Mouse (Mus musculus) embryonic fibroblast, embryonic 13.5 days (primary cell): ENCODE results near the gene March6.

Experiments
- CTCF ChIP-seq: IDR thresholded peaks from 2 replicates; pipeline ENCODE4 v1.5.1; 2011; ENCODE audit warnings: mild to moderate bottlenecking, control low read depth, low read length, moderate library complexity, borderline replicate concordance; ENCODE audit not compliant: insufficient read depth
- POLR2A ChIP-seq: IDR thresholded peaks from 2 replicates; pipeline ENCODE4 v1.6.1; 2011; ENCODE audit warnings: low read depth, mild to moderate bottlenecking, control low read depth, low read length, moderate library complexity

DNA sequence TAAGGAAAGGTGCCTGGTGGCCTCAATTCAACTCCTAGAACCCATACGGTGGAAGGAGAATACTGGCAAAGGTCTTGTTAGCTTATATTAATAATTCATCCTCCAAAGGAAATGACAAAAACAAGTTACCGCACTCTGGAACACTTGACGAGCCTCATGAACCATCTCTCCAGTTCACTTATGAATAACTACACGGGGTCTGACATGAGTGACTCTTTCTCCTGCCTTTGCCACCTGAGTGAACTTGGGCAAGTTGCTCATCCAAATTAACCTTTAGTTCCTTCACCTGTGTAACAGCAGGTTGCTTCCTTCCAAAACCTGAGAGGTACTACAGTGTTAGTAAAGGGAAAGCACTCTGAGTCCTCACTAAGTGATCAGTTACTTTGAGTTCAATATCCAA, 2.4 kb downstream of the March6 start:
- TF ChIP-seq CTCF (no peak), POLR2A (no peak)
